Mouse (Mus musculus) MEL (cell line): ENCODE results near the gene Pik3c2b.

Source experiments
- KAT2A ChIP-seq: conservative IDR thresholded peaks from 2 replicates; pipeline ENCODE4 v1.6.1; 2012; ENCODE audit warnings: low read depth, low read length, improper control_type of control experiment, inconsistent platforms
- MAFK ChIP-seq: IDR thresholded peaks from 2 replicates; pipeline ENCODE4 v1.6.1; 2011; ENCODE audit warnings: low read depth, mild to moderate bottlenecking, low read length, improper control_type of control experiment, borderline replicate concordance
- POLR2A ChIP-seq, 2 experiments: IDR thresholded peaks; 2 replicates each; pipeline ENCODE4 v1.6.1; 2011 to 2012; ENCODE audit warnings: low read length in 2 of 2, mild to moderate bottlenecking in 2 of 2, control low read depth in 1 of 2, improper control_type of control experiment in 1 of 2, low read depth in 1 of 2, moderate library complexity in 1 of 2; ENCODE audit not compliant: control insufficient read depth in 1 of 2, insufficient read depth in 1 of 2, poor library complexity in 1 of 2
- TAL1 ChIP-seq: IDR thresholded peaks from 2 replicates; pipeline ENCODE4 v1.6.1; 2012; ENCODE audit warnings: mild to moderate bottlenecking, inconsistent platforms, low read length, moderate library complexity, mixed read lengths

DNA sequence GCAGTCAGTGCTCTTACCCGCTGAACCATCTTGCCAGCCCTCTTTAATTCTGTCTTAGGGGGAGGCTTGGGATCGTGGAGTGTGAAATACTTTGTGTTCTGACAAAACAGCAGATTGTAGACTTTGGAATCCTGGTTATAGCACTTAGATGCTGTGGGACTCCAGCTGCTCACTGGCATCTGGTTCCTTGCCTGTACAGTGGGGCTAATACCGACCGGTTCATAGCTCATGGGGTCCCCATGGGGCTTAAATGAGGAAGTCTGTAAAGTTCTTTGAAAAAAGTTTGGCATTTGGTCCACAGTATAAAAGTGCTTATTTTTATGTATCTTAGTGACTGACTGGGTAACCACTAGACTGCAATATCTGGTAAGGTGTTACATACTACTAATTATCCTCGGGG, 90.3 kb downstream of the Pik3c2b start:
- TF ChIP-seq TAL1 (no peak), POLR2A (IDR thresholded peaks at IDR 0.05; ENCODE audit: control insufficient read depth in 1 of 2, insufficient read depth in 1 of 2, low read depth in 1 of 2, low read length in 2 of 2, poor library complexity in 1 of 2) (0 out of 4 replicates have a peak, but pooled peaks of 1 of the 2 experiments have one; percentile 4), KAT2A (no peak), MAFK (no peak)
